Mouse (Mus musculus) midbrain, postnatal 0 days (tissue): Measurements from ENCODE around the gene Hnrnpm. TPM values are rescaled to one million over a fixed set of nuclear protein-coding genes. Genes with fewer than 3 reads are reported as not detected.

Experiments used
- ATAC-seq: fragments of 200-750 bp; cut with Nextera tagmentation; 2 replicates; pipeline ENCODE4 v1.8.0; 2017; ENCODE audit warnings: moderate number of reproducible peaks, mild to moderate bottlenecking, moderate TSS enrichment, moderate library complexity; ENCODE audit not compliant: low FRiP score
- DNase-seq: peaks from one replicate; pipeline ENCODE4 v3.0.0-alpha.2; 2015; ENCODE audit warnings: low spot score
- H3K27ac ChIP-seq: fragments of 300-500 bp; sonication (generic); 2 replicates; pipeline ENCODE4 v1.5.1; 2014; ENCODE audit warnings: low read depth, mild to moderate bottlenecking, low read length, mixed read lengths
- H3K27me3 ChIP-seq: fragments of 300-500 bp; sonication (generic); 2 replicates; pipeline ENCODE4 v1.6.1; 2014; ENCODE audit warnings: low read length, control low read depth, mixed read lengths; ENCODE audit not compliant: insufficient read depth
- H3K36me3 ChIP-seq: fragments of 300-500 bp; sonication (generic); 2 replicates; pipeline ENCODE4 v1.6.1; 2014; ENCODE audit warnings: low read length, control low read depth, mixed read lengths; ENCODE audit not compliant: insufficient read depth
- H3K4me1 ChIP-seq: fragments of 300-500 bp; sonication (generic); 2 replicates; pipeline ENCODE4 v1.6.1; 2014; ENCODE audit warnings: mild to moderate bottlenecking, control low read depth, antibody characterized with exemption, low read length, mixed read lengths; ENCODE audit not compliant: insufficient read depth
- H3K4me2 ChIP-seq: fragments of 300-500 bp; sonication (generic); 2 replicates; pipeline ENCODE4 v1.6.1; 2014; ENCODE audit warnings: low read depth, mild to moderate bottlenecking, low read length, mixed read lengths; ENCODE audit not compliant: poor library complexity, severe bottlenecking
- H3K4me3 ChIP-seq: fragments of 300-500 bp; sonication (generic); 2 replicates; pipeline ENCODE4 v1.5.1; 2014; ENCODE audit warnings: low read depth, mild to moderate bottlenecking, low read length, moderate library complexity
- H3K9ac ChIP-seq: fragments of 300-500 bp; sonication (generic); replicated peaks from 2 replicates; pipeline ENCODE4 v1.6.1; 2014; ENCODE audit warnings: mild to moderate bottlenecking, low read length, moderate library complexity, mixed read lengths; ENCODE audit not compliant: poor library complexity, severe bottlenecking
- H3K9me3 ChIP-seq: fragments of 300-500 bp; sonication (generic); 2 replicates; pipeline ENCODE4 v1.6.1; 2016; ENCODE audit warnings: low read length, control low read depth
- CTCF ChIP-seq: IDR thresholded peaks from 2 replicates; pipeline ENCODE4 v1.5.1; 2016; ENCODE audit warnings: antibody characterized with exemption, mild to moderate bottlenecking
- WGBS: fragments of 180-500 bp; shearing (Covaris S2); extraction: QIAGEN DNeasy Blood & Tissue Kit; methylation state at CpG from one replicate; pipeline ENCODE4 v1.1.7; 2014; 5-methylcytosine and 5-hydroxymethylcytosine counted together
- polyA plus RNA-seq: library from polyadenylated mRNA; unstranded; fragments of >200 nt; fragmentation: Nextera tagmentation; extraction: Ambion mirVana; gene quantifications from 2 replicates; pipeline ENCODE4 v1.2.1, GENCODE M21; 2015
- total RNA-seq: library from RNA; depleted of rRNA; stranded (reverse); fragments of >200 nt; gene quantifications from 2 replicates; pipeline ENCODE4 v1.2.3, GENCODE M21; 2014

The Hnrnpm gene
- total and polyA plus RNA-seq, 2 experiments from 2014 or later, result 48.7 to 124 TPM

GRCm38 (mm10) chr17:33666813-33667212, 19.8 kb downstream of the Hnrnpm start:
- no peaks in the 10 kb centered on the region for H3K9me3 ChIP-seq
- no peak overlapping the region for H3K27ac ChIP-seq
- peaks cover 28% of the 10 kb centered on the region for H3K36me3 ChIP-seq
- ATAC-seq (no peak), DNase-seq (no peak)
- H3K4me3 ChIP-seq, result no peak overlapping the region
- no peaks in the 10 kb centered on the region for H3K4me1 ChIP-seq
- H3K9ac ChIP-seq, result no peak overlapping the region
- H3K4me2 ChIP-seq, result no peak overlapping the region
- 93% methylated on average over 3 of the region's 3 CpGs for whole genome bisulfite sequencing
- no peaks in the 10 kb centered on the region for H3K27me3 ChIP-seq
- no peak for TF ChIP-seq CTCF

DNA sequence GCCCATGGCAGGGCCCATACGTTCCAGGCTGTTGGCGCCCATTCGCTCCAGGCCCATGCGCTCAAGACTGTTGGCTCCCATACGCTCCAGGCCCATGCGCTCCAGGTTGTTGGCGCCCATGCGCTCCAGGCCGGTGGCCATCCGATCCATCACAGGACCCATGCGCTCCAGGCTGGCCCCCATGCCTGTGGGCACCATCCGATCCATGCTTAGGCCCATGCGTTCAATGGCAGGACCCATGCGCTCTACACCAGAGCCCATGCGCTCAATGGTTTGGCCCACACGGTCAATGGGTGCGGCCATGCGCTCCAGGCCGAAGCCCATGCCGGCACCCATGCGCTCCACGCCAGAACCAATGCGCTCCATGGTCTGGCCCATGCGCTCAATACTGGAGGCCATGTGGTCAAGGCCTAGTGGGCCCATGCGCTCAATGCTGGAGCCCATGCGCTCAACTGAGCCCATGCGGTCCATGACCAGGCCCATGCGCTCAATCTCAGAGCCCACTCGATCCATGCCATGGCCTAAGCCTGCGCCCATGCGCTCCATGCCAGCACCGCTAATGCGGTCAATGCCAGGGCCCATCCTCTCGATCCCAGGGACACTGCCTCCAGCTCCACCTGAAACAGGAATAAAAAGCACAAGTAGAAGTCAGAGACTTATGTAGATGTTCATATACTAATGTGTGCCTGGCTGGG, 36.7 kb downstream of the Hnrnpm start:
- DNase-seq (no peak), ATAC-seq (peak; percentile 63; the same call in 1 of the 2 replicates)
- no peak overlapping the region for H3K27ac ChIP-seq
- no peak overlapping the region for H3K4me3 ChIP-seq
- H3K4me2 ChIP-seq, result no peak overlapping the region
- no peak for TF ChIP-seq CTCF
- 98% methylated on average over 34 of the region's 34 CpGs for WGBS
- H3K27me3 ChIP-seq, result no peaks in the 10 kb centered on the region
- no peaks in the 10 kb centered on the region for H3K4me1 ChIP-seq
- H3K9ac ChIP-seq, result no peak overlapping the region
- peaks cover 52% of the 10 kb centered on the region for H3K36me3 ChIP-seq
- H3K9me3 ChIP-seq, result no peaks in the 10 kb centered on the region

DNA sequence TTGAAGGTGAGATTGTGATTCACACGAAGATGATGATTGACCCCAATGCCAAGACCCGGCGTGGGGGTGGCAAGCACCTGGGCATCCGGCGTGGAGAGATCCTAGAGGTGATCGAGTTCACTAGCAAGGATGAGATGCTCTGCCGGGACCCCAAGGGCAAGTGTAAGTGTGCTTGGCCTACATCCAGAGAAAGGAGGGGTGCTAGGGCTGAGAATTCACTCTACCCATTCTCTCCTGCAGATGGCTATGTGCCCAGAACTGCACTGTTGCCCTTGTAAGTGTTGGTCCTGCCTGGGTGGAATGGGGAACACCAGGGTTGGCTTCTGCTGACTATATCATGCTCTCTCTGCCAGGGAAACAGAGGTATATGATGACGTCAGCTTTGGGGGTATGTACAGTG, 41.6 kb downstream of the Hnrnpm start:
- TF ChIP-seq CTCF, result no peak
- H3K4me2 ChIP-seq, result no peak overlapping the region
- H3K4me1 ChIP-seq, result no peaks in the 10 kb centered on the region
- ATAC-seq (no peak), DNase-seq (no peak)
- peaks cover 43% of the 10 kb centered on the region for H3K36me3 ChIP-seq
- no peak overlapping the region for H3K9ac ChIP-seq
- no peak overlapping the region for H3K27ac ChIP-seq
- H3K27me3 ChIP-seq, result no peaks in the 10 kb centered on the region
- H3K9me3 ChIP-seq, result no peaks in the 10 kb centered on the region
- WGBS, result 95% methylated on average over 8 of the region's 8 CpGs
- H3K4me3 ChIP-seq, result no peak overlapping the region

DNA sequence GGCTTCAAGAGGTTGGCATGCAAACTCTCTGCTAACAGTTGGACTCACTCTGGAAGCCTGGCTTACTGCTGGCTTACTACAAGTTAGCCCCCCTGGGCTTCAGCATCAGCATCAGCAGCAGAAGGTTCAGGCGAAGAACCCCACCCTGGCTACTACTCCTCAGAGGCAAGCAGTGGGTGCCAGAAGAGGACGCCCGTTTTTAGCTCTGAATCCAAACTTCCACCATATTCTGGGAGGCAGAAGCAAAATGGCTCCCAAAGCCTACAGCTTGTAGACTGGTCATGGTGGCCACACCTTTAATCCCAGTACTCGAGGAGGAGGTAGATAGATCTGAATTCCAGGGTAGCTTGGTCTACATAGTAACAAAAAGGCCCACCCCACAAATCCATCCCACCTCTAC, 42.6 kb downstream of the Hnrnpm start:
- WGBS, result 95% methylated on average over 4 of the region's 4 CpGs
- no peaks in the 10 kb centered on the region for H3K4me1 ChIP-seq
- H3K9me3 ChIP-seq, result no peaks in the 10 kb centered on the region
- no peak overlapping the region for H3K27ac ChIP-seq
- no peak for TF ChIP-seq CTCF
- no peak for ATAC-seq
- no peak overlapping the region for H3K4me3 ChIP-seq
- no peaks in the 10 kb centered on the region for H3K27me3 ChIP-seq
- no peak overlapping the region for H3K9ac ChIP-seq
- no peak overlapping the region for H3K4me2 ChIP-seq
- peaks cover 33% of the 10 kb centered on the region for H3K36me3 ChIP-seq
- DNase-seq, result no peak

GRCm38 (mm10) chr17:33639743-33640142, 46.9 kb downstream of the Hnrnpm start:
- 71% methylated on average over 6 of the region's 6 CpGs for WGBS

GRCm38 (mm10) chr17:33637516-33638276, 49.0 kb downstream of the Hnrnpm start, which contains the start of gene Pram1:
Gene Pram1, plus strand, starts transcription at chr17:33638056.
- no peaks in the 10 kb centered on the region for H3K27me3 ChIP-seq
- no peak within 1 kb of the TSS for H3K4me2 ChIP-seq
- H3K4me1 ChIP-seq, result no peaks in the 10 kb centered on the region
- H3K9ac ChIP-seq, result no peak within 1 kb of the TSS
- no peak within 1 kb of the TSS for H3K4me3 ChIP-seq
- H3K27ac ChIP-seq, result no peak within 1 kb of the TSS
- 90% methylated on average over 4 of the region's 4 CpGs for WGBS
- no peak for ATAC-seq
- H3K36me3 ChIP-seq, result no peaks in the 10 kb centered on the region; the same call in 1 of the 2 replicates
- no peaks in the 10 kb centered on the region for H3K9me3 ChIP-seq
- DNase-seq, result no peak
- no peak for TF ChIP-seq CTCF

More at GRCm38 (mm10) chr17:33639743-33640142, 46.9 kb downstream of the Hnrnpm start:
- no peak overlapping the region for H3K4me3 ChIP-seq
- H3K9me3 ChIP-seq, result no peaks in the 10 kb centered on the region
- H3K27me3 ChIP-seq, result no peaks in the 10 kb centered on the region
- H3K9ac ChIP-seq, result no peak overlapping the region
- H3K36me3 ChIP-seq, result peaks cover 8% of the 10 kb centered on the region
- TF ChIP-seq CTCF, result no peak
- no peaks in the 10 kb centered on the region for H3K4me1 ChIP-seq
- ATAC-seq (no peak), DNase-seq (no peak)
- no peak overlapping the region for H3K27ac ChIP-seq
- no peak overlapping the region for H3K4me2 ChIP-seq
